Mouse (Mus musculus) stomach, embryonic 16.5 days (tissue): ENCODE measurements at regions not wholly inside any gene's neighbourhood (a gene's known extent, or its start where the extent isn't known, plus 50 kb on each side); places are given as distances from the start of the nearest gene placed in this dataset.

Source experiments
- ATAC-seq: fragments of 200-750 bp; cut with Nextera tagmentation; 2 replicates; pipeline ENCODE4 v1.8.0; 2017; ENCODE audit warnings: moderate number of reproducible peaks, moderate TSS enrichment; ENCODE audit not compliant: insufficient read depth, low FRiP score
- H3K27ac ChIP-seq: fragments of 300-500 bp; sonication (generic); 2 replicates; pipeline ENCODE4 v1.5.1; 2014; ENCODE audit warnings: low read length
- H3K27me3 ChIP-seq: fragments of 300-500 bp; sonication (generic); 2 replicates; pipeline ENCODE4 v1.6.1; 2014; ENCODE audit warnings: low read length, control low read depth, mixed read lengths; ENCODE audit not compliant: control insufficient read depth, insufficient read depth
- H3K36me3 ChIP-seq: fragments of 300-500 bp; sonication (generic); 2 replicates; pipeline ENCODE4 v1.6.1; 2014; ENCODE audit warnings: low read length; ENCODE audit not compliant: control insufficient read depth, insufficient read depth
- H3K4me1 ChIP-seq: fragments of 300-500 bp; sonication (generic); 2 replicates; pipeline ENCODE4 v1.6.1; 2014; ENCODE audit warnings: low read length, control low read depth, mixed read lengths; ENCODE audit not compliant: control insufficient read depth, insufficient read depth
- H3K4me2 ChIP-seq: fragments of 300-500 bp; sonication (generic); 2 replicates; pipeline ENCODE4 v1.6.1; 2014; ENCODE audit warnings: low read depth, low read length, mixed read lengths
- H3K4me3 ChIP-seq: fragments of 300-500 bp; sonication (generic); replicated peaks from 2 replicates; pipeline ENCODE4 v1.5.1; 2014; ENCODE audit warnings: mild to moderate bottlenecking, low read length
- H3K9ac ChIP-seq: fragments of 300-500 bp; sonication (generic); 2 replicates; pipeline ENCODE4 v1.6.1; 2014; ENCODE audit warnings: low read length
- H3K9me3 ChIP-seq: fragments of 300-500 bp; sonication (generic); replicated peaks from 2 replicates; pipeline ENCODE4 v1.6.1; 2016; ENCODE audit warnings: low read length, control low read depth; ENCODE audit not compliant: control insufficient read depth
- WGBS: fragments of 180-500 bp; shearing (Covaris S2); extraction: QIAGEN DNeasy Blood & Tissue Kit; methylation state at CpG from one replicate; pipeline ENCODE4 v1.1.7; 2014; 5-methylcytosine and 5-hydroxymethylcytosine counted together

GRCm38 (mm10) chr1:151087151-151087660 lies 94.0 kb upstream of the Hmcn1 start:
- WGBS = 66% methylated on average over 8 of the region's 8 CpGs
- no peak for ATAC-seq

GRCm38 (mm10) chr1:151087811-151088511 lies 94.4 kb upstream of the Gm47985 start:
- Histone ChIP-seq H3K4me3 (no peak overlapping the region), H3K4me2 (no peak overlapping the region), H3K36me3 (no peaks in the 10 kb centered on the region), H3K9ac (no peak overlapping the region), H3K9me3 (no peaks in the 10 kb centered on the region), H3K4me1 (peaks cover 9% of the 10 kb centered on the region; the same call in 1 of the 2 replicates), H3K27me3 (no peaks in the 10 kb centered on the region), H3K27ac (no peak overlapping the region)
- no peak for ATAC-seq
- WGBS = 67% methylated on average over 14 of the region's 14 CpGs

More at GRCm38 (mm10) chr1:151087151-151087660, 94.0 kb upstream of the Hmcn1 start:
- no peaks in the 10 kb centered on the region for H3K36me3 ChIP-seq
- peaks cover 9% of the 10 kb centered on the region; the same call in 1 of the 2 replicates for H3K4me1 ChIP-seq
- H3K9me3 ChIP-seq = no peaks in the 10 kb centered on the region
- no peak overlapping the region for H3K9ac ChIP-seq
- H3K4me2 ChIP-seq = no peak overlapping the region
- no peak overlapping the region for H3K4me3 ChIP-seq
- H3K27ac ChIP-seq = no peak overlapping the region
- no peaks in the 10 kb centered on the region for H3K27me3 ChIP-seq

GRCm38 (mm10) chr1:151088535-151089125 lies 93.7 kb upstream of the Gm47985 start:
- WGBS = 80% methylated on average over 11 of the region's 11 CpGs

GRCm38 (mm10) chr1:151092035-151092434 lies 90.3 kb upstream of the Gm47985 start:
- H3K27me3 ChIP-seq = no peaks in the 10 kb centered on the region
- no peaks in the 10 kb centered on the region for H3K36me3 ChIP-seq
- H3K4me3 ChIP-seq = no peak overlapping the region
- ATAC-seq = no peak
- no peak overlapping the region for H3K4me2 ChIP-seq
- no peak overlapping the region for H3K27ac ChIP-seq
- H3K9me3 ChIP-seq = no peaks in the 10 kb centered on the region
- peaks cover 15% of the 10 kb centered on the region for H3K4me1 ChIP-seq
- H3K9ac ChIP-seq = no peak overlapping the region
- 72% methylated on average over 4 of the region's 4 CpGs for WGBS

More at GRCm38 (mm10) chr1:151088535-151089125, 93.7 kb upstream of the Gm47985 start:
- no peak overlapping the region for H3K9ac ChIP-seq
- no peak for ATAC-seq
- no peaks in the 10 kb centered on the region for H3K9me3 ChIP-seq
- no peaks in the 10 kb centered on the region for H3K36me3 ChIP-seq
- H3K4me3 ChIP-seq = no peak overlapping the region
- peaks cover 9% of the 10 kb centered on the region; the same call in 1 of the 2 replicates for H3K4me1 ChIP-seq
- H3K27ac ChIP-seq = no peak overlapping the region
- no peak overlapping the region for H3K4me2 ChIP-seq
- no peaks in the 10 kb centered on the region for H3K27me3 ChIP-seq

GRCm38 (mm10) chr1:151095344-151096050 lies 86.8 kb upstream of the Gm47985 start:
- Histone ChIP-seq H3K36me3 (no peaks in the 10 kb centered on the region), H3K4me1 (peaks cover 7% of the 10 kb centered on the region; the same call in 1 of the 2 replicates), H3K9me3 (no peaks in the 10 kb centered on the region), H3K27ac (no peak overlapping the region), H3K27me3 (no peaks in the 10 kb centered on the region), H3K4me3 (peak overlapping the region; percentile 13), H3K9ac (no peak overlapping the region), H3K4me2 (peak overlapping the region; percentile 31)
- 59% methylated on average over 10 of the region's 10 CpGs for WGBS
- ATAC-seq = peak; percentile 71; the same call in 1 of the 2 replicates

GRCm38 (mm10) chr1:151096079-151096478 lies 86.3 kb upstream of the Gm47985 start:
- ATAC-seq = peak; percentile 71
- H3K4me1 ChIP-seq = peaks cover 7% of the 10 kb centered on the region; the same call in 1 of the 2 replicates
- no peak overlapping the region for H3K27ac ChIP-seq
- H3K9ac ChIP-seq = no peak overlapping the region
- peak overlapping the region; percentile 13 for H3K4me3 ChIP-seq
- H3K4me2 ChIP-seq = peak overlapping the region; percentile 31
- H3K27me3 ChIP-seq = no peaks in the 10 kb centered on the region
- 6% methylated on average over 9 of the region's 9 CpGs for WGBS
- H3K36me3 ChIP-seq = no peaks in the 10 kb centered on the region
- no peaks in the 10 kb centered on the region for H3K9me3 ChIP-seq

GRCm38 (mm10) chr1:151097506-151097905 lies 84.8 kb upstream of the Gm47985 start:
- H3K9ac ChIP-seq = no peak overlapping the region
- H3K27ac ChIP-seq = no peak overlapping the region
- no peak for ATAC-seq
- no peaks in the 10 kb centered on the region for H3K36me3 ChIP-seq
- no peaks in the 10 kb centered on the region for H3K9me3 ChIP-seq
- H3K27me3 ChIP-seq = no peaks in the 10 kb centered on the region
- H3K4me2 ChIP-seq = no peak overlapping the region
- no peak overlapping the region for H3K4me3 ChIP-seq
- H3K4me1 ChIP-seq = peaks cover 10% of the 10 kb centered on the region
- 78% methylated on average over 1 of the region's 1 CpGs for WGBS

GRCm38 (mm10) chr1:151098763-151099162 lies 83.6 kb upstream of the Gm47985 start:
- no peak overlapping the region for H3K9ac ChIP-seq
- no peaks in the 10 kb centered on the region for H3K9me3 ChIP-seq
- H3K4me1 ChIP-seq = peaks cover 15% of the 10 kb centered on the region
- no peaks in the 10 kb centered on the region for H3K27me3 ChIP-seq
- no peak overlapping the region for H3K4me3 ChIP-seq
- no peak for ATAC-seq
- no peak overlapping the region for H3K27ac ChIP-seq
- WGBS = 61% methylated on average over 1 of the region's 1 CpGs
- no peaks in the 10 kb centered on the region for H3K36me3 ChIP-seq
- H3K4me2 ChIP-seq = no peak overlapping the region
